In the genomic region with DNA sequence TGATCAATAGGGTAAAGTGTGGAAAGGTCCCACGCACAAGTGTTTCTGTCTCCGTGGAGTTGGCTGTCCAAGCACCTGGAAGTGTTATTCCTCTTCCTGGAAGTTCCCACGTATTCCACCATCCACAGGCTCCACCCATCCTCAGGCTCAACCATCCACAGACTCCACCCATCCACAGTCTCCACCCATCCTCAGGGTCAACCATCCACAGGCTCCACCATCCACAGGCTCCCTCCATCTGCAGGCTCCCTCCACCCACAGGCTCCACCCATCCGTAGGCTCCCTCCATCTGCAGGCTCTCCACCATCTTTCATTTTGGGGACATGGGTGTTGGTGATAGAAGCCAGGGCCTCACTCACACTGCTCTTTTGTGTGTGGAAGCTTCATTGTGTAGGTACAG, we compare ENCODE assay signal across 29 mouse cellular contexts. TPM values are rescaled to one million over a fixed set of nuclear protein-coding genes. Genes with fewer than 3 reads are reported as not detected.
DNase-seq lines count a peak whose midpoint lies in the region; ATAC-seq and TF ChIP-seq lines count a peak whose summit lies in the region.
"Had no signal": no experiment of that assay in that cellular context is flagged by ENCODE, and none has a peak within 500 bp of the region (broad histone marks: within the 10 kb centered on the region; RNA-seq: fewer than 3 reads in every experiment).

No protein-coding gene starts in this region.

- TF ChIP-seq POLR2A in MEL (IDR thresholded peaks at IDR 0.05; ENCODE audit: control insufficient read depth in 1 of 2, insufficient read depth in 1 of 2, low read depth in 1 of 2, low read length in 2 of 2, poor library complexity in 1 of 2), result no peak

- H3K9me3 ChIP-seq in midbrain, embryonic 11.5 days (ENCODE audit: control insufficient read depth, low read length), result no peaks in the 10 kb centered on the region
- no peaks in the 10 kb centered on the region for H3K9me3 ChIP-seq in midbrain, postnatal 0 days (ENCODE audit: low read length)
- H3K9me3 ChIP-seq in MEL (replicated peaks; ENCODE audit: insufficient read depth, low read length), result no peaks in the 10 kb centered on the region
- H3K9me3 ChIP-seq in kidney, embryonic 14.5 days (ENCODE audit: control insufficient read depth, low read length), result no peaks in the 10 kb centered on the region
- H3K9me3 ChIP-seq in embryonic facial prominence, embryonic 10.5 days, result no peaks in the 10 kb centered on the region
- H3K9me3 ChIP-seq: embryonic facial prominence, embryonic 12.5 days; forebrain, embryonic 13.5 days; forebrain, embryonic 15.5 days; G1E had no signal

- no peak overlapping the region for H3K4me2 ChIP-seq in midbrain, embryonic 11.5 days
- H3K4me2 ChIP-seq in midbrain, postnatal 0 days (ENCODE audit: low read depth, low read length, poor library complexity, severe bottlenecking), result no peak overlapping the region
- no peak overlapping the region for H3K4me2 ChIP-seq in kidney, embryonic 14.5 days (replicated peaks; ENCODE audit: low read depth, low read length)
- H3K4me2 ChIP-seq: embryonic facial prominence, embryonic 12.5 days; forebrain, embryonic 13.5 days; forebrain, embryonic 15.5 days had no signal

- 85% methylated on average over 4 of the region's 4 CpGs for WGBS in midbrain, embryonic 11.5 days
- 88% methylated on average over 4 of the region's 4 CpGs for WGBS in midbrain, postnatal 0 days
- 87% methylated on average over 4 of the region's 4 CpGs for WGBS in kidney, embryonic 14.5 days
- 89% methylated on average over 4 of the region's 4 CpGs for WGBS in embryonic facial prominence, embryonic 10.5 days

- no peak for TF ChIP-seq RAD21 in MEL (IDR thresholded peaks at IDR 0.05; ENCODE audit: low read depth, low read length)

- H3K9ac ChIP-seq in midbrain, embryonic 11.5 days (ENCODE audit: low read length), result no peak overlapping the region
- H3K9ac ChIP-seq in midbrain, postnatal 0 days (replicated peaks; ENCODE audit: low read length, poor library complexity, severe bottlenecking), result no peak overlapping the region
- no peak overlapping the region for H3K9ac ChIP-seq in MEL (ENCODE audit: control insufficient read depth, low read depth, low read length, poor library complexity, severe bottlenecking)
- H3K9ac ChIP-seq in kidney, embryonic 14.5 days (ENCODE audit: low read depth, low read length), result no peak overlapping the region
- H3K9ac ChIP-seq: embryonic facial prominence, embryonic 12.5 days; forebrain, embryonic 13.5 days; forebrain, embryonic 15.5 days; forebrain, postnatal 0 days had no signal

- no peaks in the 10 kb centered on the region for H3K27me3 ChIP-seq in midbrain, embryonic 11.5 days (ENCODE audit: control insufficient read depth, insufficient read depth, low read length)
- no peaks in the 10 kb centered on the region for H3K27me3 ChIP-seq in midbrain, postnatal 0 days (ENCODE audit: insufficient read depth, low read length)
- no peaks in the 10 kb centered on the region for H3K27me3 ChIP-seq in MEL (ENCODE audit: control insufficient read depth in 1 of 2, insufficient read depth in 2 of 2, low read length in 2 of 2)
- no peaks in the 10 kb centered on the region for H3K27me3 ChIP-seq in kidney, embryonic 14.5 days (ENCODE audit: control insufficient read depth, insufficient read depth, low read length)
- H3K27me3 ChIP-seq in embryonic facial prominence, embryonic 10.5 days (replicated peaks; ENCODE audit: low read depth, poor library complexity, severe bottlenecking), result no peaks in the 10 kb centered on the region
- H3K27me3 ChIP-seq: CH12.LX; embryonic facial prominence, embryonic 12.5 days; forebrain, embryonic 13.5 days; forebrain, embryonic 15.5 days had no signal

- no peak overlapping the region for H3K27ac ChIP-seq in midbrain, embryonic 11.5 days (ENCODE audit: low read depth, low read length)
- H3K27ac ChIP-seq in midbrain, postnatal 0 days (ENCODE audit: low read depth, low read length), result no peak overlapping the region
- no peak overlapping the region for H3K27ac ChIP-seq in MEL (ENCODE audit: control insufficient read depth, low read depth, low read length)
- H3K27ac ChIP-seq in kidney, embryonic 14.5 days (ENCODE audit: low read depth, low read length), result no peak overlapping the region
- H3K27ac ChIP-seq in embryonic facial prominence, embryonic 10.5 days (replicated peaks), result no peak overlapping the region
- H3K27ac ChIP-seq: embryonic facial prominence, embryonic 12.5 days; forebrain, embryonic 13.5 days; forebrain, embryonic 15.5 days had no signal

- DNase-seq in midbrain, embryonic 11.5 days (ENCODE audit: low spot score, missing footprints), result peak; percentile 80
- no peak for DNase-seq in midbrain, postnatal 0 days (ENCODE audit: low spot score)
- DNase-seq in MEL (ENCODE audit: low read depth, low spot score) (peak; percentile 18), WW6 (ENCODE audit: low read depth, low spot score) (peak; percentile 73)
- peak; percentile 48 for DNase-seq in c-Kit-negative CD71-positive TER-119-positive erythroid progenitor cells, embryonic 14.5 days (ENCODE audit: low read depth, low spot score)
- no peak for DNase-seq in frontal cortex, postnatal 25 days (ENCODE audit: low spot score in 2 of 2)
- DNase-seq in embryonic facial prominence, embryonic 10.5 days (ENCODE audit: low spot score), result no peak
- DNase-seq: adrenal gland, adult 8-10 months; adrenal gland, postnatal 14 days; adrenal gland, postnatal 36 days; B cell, adult 2 months; cerebellum, adult 11 months; cerebellum, adult 18-20 months; cerebellum, adult 8-10 months; cerebellum, adult 9-11 months; cerebellum, postnatal 14 days; cerebellum, postnatal 36 days; embryo, embryonic 11 days; forebrain, postnatal 0 days had no signal

- peaks cover 8% of the 10 kb centered on the region for H3K79me2 ChIP-seq in MEL (ENCODE audit: control insufficient read depth, insufficient read depth, low read length, poor library complexity)

- ATAC-seq in midbrain, embryonic 11.5 days (ENCODE audit: low FRiP score), result no peak
- no peak for ATAC-seq in midbrain, postnatal 0 days (ENCODE audit: low FRiP score)
- no peak for ATAC-seq in kidney, embryonic 14.5 days (ENCODE audit: low FRiP score, low TSS enrichment)
- ATAC-seq: activated CD4-positive, CD25-positive, alpha-beta regulatory T cell, adult 4 months; CD4-positive, CD25-positive, alpha-beta regulatory T cell, adult 4 months; forebrain, embryonic 13.5 days; forebrain, embryonic 15.5 days; forebrain, postnatal 0 days had no signal

- H3K4me3 ChIP-seq in midbrain, embryonic 11.5 days (ENCODE audit: low read depth, low read length), result no peak overlapping the region
- no peak overlapping the region for H3K4me3 ChIP-seq in midbrain, postnatal 0 days (ENCODE audit: low read depth, low read length)
- no peak overlapping the region for H3K4me3 ChIP-seq in MEL (ENCODE audit: control insufficient read depth in 1 of 2, insufficient read depth in 1 of 2, low read depth in 2 of 2, low read length in 2 of 2)
- no peak overlapping the region for H3K4me3 ChIP-seq in kidney, embryonic 14.5 days (ENCODE audit: low read length)
- H3K4me3 ChIP-seq in embryonic facial prominence, embryonic 10.5 days, result no peak overlapping the region
- H3K4me3 ChIP-seq: embryonic facial prominence, embryonic 12.5 days; forebrain, embryonic 13.5 days; forebrain, embryonic 15.5 days had no signal

- no peak for TF ChIP-seq EP300 in MEL (IDR thresholded peaks at IDR 0.05; ENCODE audit: low read depth in 1 of 2, low read length in 2 of 2)

- H3K4me1 ChIP-seq in midbrain, embryonic 11.5 days (ENCODE audit: control insufficient read depth, insufficient read depth, low read length), result peaks cover 10% of the 10 kb centered on the region
- H3K4me1 ChIP-seq in midbrain, postnatal 0 days (ENCODE audit: insufficient read depth, low read length), result peaks cover 7% of the 10 kb centered on the region
- H3K4me1 ChIP-seq in MEL (ENCODE audit: control insufficient read depth in 1 of 2, insufficient read depth in 2 of 2, low read length in 2 of 2), result peaks cover 0 to 7% of the 10 kb centered on the region in 2 experiments; a peak in 1 of 4 replicates
- H3K4me1 ChIP-seq in kidney, embryonic 14.5 days (ENCODE audit: control insufficient read depth, insufficient read depth, low read length), result peaks cover 9% of the 10 kb centered on the region
- peaks cover 12% of the 10 kb centered on the region for H3K4me1 ChIP-seq in embryonic facial prominence, embryonic 10.5 days

- H3K36me3 ChIP-seq in midbrain, embryonic 11.5 days (ENCODE audit: control insufficient read depth, insufficient read depth, low read length), result peaks cover 18% of the 10 kb centered on the region
- H3K36me3 ChIP-seq in midbrain, postnatal 0 days (ENCODE audit: insufficient read depth, low read length), result peaks cover 29% of the 10 kb centered on the region
- peaks cover 0 to 3% of the 10 kb centered on the region in 2 experiments; a peak in 2 of 4 replicates for H3K36me3 ChIP-seq in MEL (ENCODE audit: control insufficient read depth in 1 of 2, insufficient read depth in 2 of 2, low read length in 2 of 2)
- H3K36me3 ChIP-seq in kidney, embryonic 14.5 days (ENCODE audit: control insufficient read depth, insufficient read depth, low read length), result peaks cover 66% of the 10 kb centered on the region
- peaks cover 83% of the 10 kb centered on the region for H3K36me3 ChIP-seq in embryonic facial prominence, embryonic 10.5 days (replicated peaks)

- no peak for TF ChIP-seq CTCF in midbrain, postnatal 0 days (IDR thresholded peaks at IDR 0.05)
- TF ChIP-seq CTCF in MEL (IDR thresholded peaks at IDR 0.05 in 2 of 3, conservative IDR thresholded peaks at IDR 0.05 in 1 of 3; ENCODE audit: control insufficient read depth in 1 of 3, insufficient read depth in 1 of 3, low read depth in 2 of 3, low read length in 3 of 3, poor library complexity in 1 of 3, severe bottlenecking in 1 of 3), result no peak

RNA-seq across cellular contexts. Expression of gene Cep89, which starts 4.3 kb away (rescaled TPM):
- 42.9 and 46.6 TPM in 2 replicates for polyA plus RNA-seq in midbrain, embryonic 11.5 days (2014; fragmentation: Nextera tagmentation; extraction: Ambion mirVana)
- 7.7 and 15.1 TPM in 2 replicates for total RNA-seq in midbrain, postnatal 0 days (2014; rRNA removed)
- polyA plus RNA-seq in midbrain, postnatal 0 days (2015; fragmentation: Nextera tagmentation; extraction: Ambion mirVana), result 27.5 and 27.6 TPM in 2 replicates
- total RNA-seq in MEL (2012; rRNA removed), result 13.1 and 15.8 TPM in 2 replicates
- 10 to 100 TPM in 1 of 2 experiments, not detected in 1; 44.5 TPM for polyA plus RNA-seq in MEL (2012; ENCODE audit: insufficient read depth in 1 of 2, insufficient read length in 2 of 2, low read depth in 1 of 2, low replicate concordance in 2 of 2, missing spikeins in 1 of 2)
- 40.2 and 59.9 TPM in 2 replicates for polyA plus RNA-seq in kidney, embryonic 14.5 days (2014; fragmentation: Nextera tagmentation; extraction: Ambion mirVana)
- 59.0 and 63.3 TPM in 2 replicates for polyA plus RNA-seq in embryonic facial prominence, embryonic 10.5 days (2016; fragmentation: Nextera tagmentation; extraction: Ambion mirVana)

RNA-seq across cellular contexts. Expression of gene Faap24, which starts 4.5 kb away (rescaled TPM):
- 26.2 and 26.9 TPM in 2 replicates for polyA plus RNA-seq in midbrain, embryonic 11.5 days (2014; fragmentation: Nextera tagmentation; extraction: Ambion mirVana)
- 5.8 and 8.8 TPM in 2 replicates for total RNA-seq in midbrain, postnatal 0 days (2014; rRNA removed)
- polyA plus RNA-seq in midbrain, postnatal 0 days (2015; fragmentation: Nextera tagmentation; extraction: Ambion mirVana), result 10.4 and 11.5 TPM in 2 replicates
- 11.9 and 15.3 TPM in 2 replicates for total RNA-seq in MEL (2012; rRNA removed)
- polyA plus RNA-seq in MEL (2012; ENCODE audit: insufficient read depth in 1 of 2, insufficient read length in 2 of 2, low read depth in 1 of 2, low replicate concordance in 2 of 2, missing spikeins in 1 of 2), result 10 to 100 TPM in 1 of 2 experiments, not detected in 1; 26.7 TPM
- polyA plus RNA-seq in kidney, embryonic 14.5 days (2014; fragmentation: Nextera tagmentation; extraction: Ambion mirVana), result 14.5 and 18.0 TPM in 2 replicates
- 17.6 and 20.5 TPM in 2 replicates for polyA plus RNA-seq in embryonic facial prominence, embryonic 10.5 days (2016; fragmentation: Nextera tagmentation; extraction: Ambion mirVana)

RNA-seq across cellular contexts. Expression of gene Slc7a9, which starts 47.4 kb away (rescaled TPM):
- not detected in 2 replicates for polyA plus RNA-seq in midbrain, embryonic 11.5 days (2014; fragmentation: Nextera tagmentation; extraction: Ambion mirVana)
- total RNA-seq in midbrain, postnatal 0 days (2014; rRNA removed), result not detected in 2 replicates
- polyA plus RNA-seq in midbrain, postnatal 0 days (2015; fragmentation: Nextera tagmentation; extraction: Ambion mirVana), result 0.59 TPM in 1 of 2 replicates, not detected in the other
- total RNA-seq in MEL (2012; rRNA removed), result not detected in 2 replicates
- polyA plus RNA-seq in MEL (2012; ENCODE audit: insufficient read depth in 1 of 2, insufficient read length in 2 of 2, low read depth in 1 of 2, low replicate concordance in 2 of 2, missing spikeins in 1 of 2), result not detected
- polyA plus RNA-seq in kidney, embryonic 14.5 days (2014; fragmentation: Nextera tagmentation; extraction: Ambion mirVana), result 4.1 and 4.6 TPM in 2 replicates
- polyA plus RNA-seq in embryonic facial prominence, embryonic 10.5 days (2016; fragmentation: Nextera tagmentation; extraction: Ambion mirVana), result 0.17 and 0.29 TPM in 2 replicates
- total RNA-seq: adrenal gland, adult 18-20 months; adrenal gland, adult 8-10 months; adrenal gland, postnatal 14 days; adrenal gland, postnatal 36 days; CH12.LX; common myeloid progenitor, adult 5-6 weeks; forebrain, postnatal 0 days had no signal
- polyA plus RNA-seq: activated CD4-positive, CD25-positive, alpha-beta regulatory T cell, adult 4 months; CD4-positive, CD25-positive, alpha-beta regulatory T cell, adult 4 months; forebrain, embryonic 15.5 days; G1E had no signal

Comparison
In these comparisons a context has a peak if more than half of its experiments do, and no peak if none do; other contexts are left out.
1. DNase-seq: peak in midbrain, embryonic 11.5 days (single experiment), MEL (single experiment), WW6 (single experiment) and c-Kit-negative CD71-positive TER-119-positive erythroid progenitor cells, embryonic 14.5 days (single experiment); none in midbrain, postnatal 0 days (single experiment), frontal cortex, postnatal 25 days (0 of 2) and embryonic facial prominence, embryonic 10.5 days (single experiment).